Mouse (Mus musculus) limb, embryonic 11.5 days (tissue): ENCODE results near the gene Katnal1. TPM values are rescaled to one million over a fixed set of nuclear protein-coding genes. Genes with fewer than 3 reads are reported as not detected.

ENCODE experiments used
- ATAC-seq: fragments of 200-750 bp; cut with Nextera tagmentation; 2 replicates; pipeline ENCODE4 v1.8.0; 2017; ENCODE audit warnings: low read depth; ENCODE audit not compliant: insufficient number of reproducible peaks, low FRiP score, low TSS enrichment
- DNase-seq: peaks from one replicate; pipeline ENCODE4 v3.0.0-alpha.2; 2015; ENCODE audit warnings: low spot score
- H3K27ac ChIP-seq: fragments of 300-500 bp; sonication (generic); replicated peaks from 2 replicates; pipeline ENCODE4 v1.5.1; 2014; ENCODE audit warnings: low read depth, mild to moderate bottlenecking, low read length
- H3K27me3 ChIP-seq: fragments of 300-500 bp; sonication (generic); 2 replicates; pipeline ENCODE4 v1.6.1; 2014; ENCODE audit warnings: mild to moderate bottlenecking, low read length, mixed read lengths; ENCODE audit not compliant: control insufficient read depth, insufficient read depth
- H3K36me3 ChIP-seq: fragments of 300-500 bp; sonication (generic); 2 replicates; pipeline ENCODE4 v1.6.1; 2014; ENCODE audit warnings: mild to moderate bottlenecking, low read length, moderate library complexity, mixed read lengths; ENCODE audit not compliant: control insufficient read depth, insufficient read depth
- H3K4me1 ChIP-seq: fragments of 300-500 bp; sonication (generic); 2 replicates; pipeline ENCODE4 v1.6.1; 2014; ENCODE audit warnings: low read length, mixed read lengths; ENCODE audit not compliant: control insufficient read depth, insufficient read depth
- H3K4me2 ChIP-seq: fragments of 300-500 bp; sonication (generic); 2 replicates; pipeline ENCODE4 v1.6.1; 2014; ENCODE audit warnings: low read depth, mild to moderate bottlenecking, moderate library complexity; ENCODE audit not compliant: severe bottlenecking
- H3K4me3 ChIP-seq: fragments of 300-500 bp; sonication (generic); 2 replicates; pipeline ENCODE4 v1.5.1; 2014; ENCODE audit warnings: low read depth, low read length
- H3K9ac ChIP-seq: fragments of 300-500 bp; sonication (generic); 2 replicates; pipeline ENCODE4 v1.6.1; 2014; ENCODE audit warnings: mild to moderate bottlenecking, low read length
- H3K9me3 ChIP-seq: fragments of 300-500 bp; sonication (generic); 2 replicates; pipeline ENCODE4 v1.6.1; 2016; ENCODE audit warnings: low read length; ENCODE audit not compliant: control insufficient read depth
- WGBS: fragments of 180-500 bp; shearing (Covaris S2); extraction: QIAGEN DNeasy Blood & Tissue Kit; methylation state at CpG from one replicate; pipeline ENCODE4 v1.1.7; 2014; 5-methylcytosine and 5-hydroxymethylcytosine counted together
- polyA plus RNA-seq: library from polyadenylated mRNA; unstranded; fragments of >200 nt; fragmentation: Nextera tagmentation; extraction: Ambion mirVana; gene quantifications from 2 replicates; pipeline ENCODE4 v1.2.1, GENCODE M21; 2014

The Katnal1 gene
- polyA plus RNA-seq, 1 experiment from 2014 or later: 24.2 TPM

- Histone ChIP-seq H3K27ac (peak overlapping the region; percentile 49), H3K4me2 (no peak overlapping the region), H3K9me3 (no peaks in the 10 kb centered on the region), H3K4me1 (no peaks in the 10 kb centered on the region), H3K4me3 (no peak overlapping the region), H3K27me3 (no peaks in the 10 kb centered on the region), H3K36me3 (no peaks in the 10 kb centered on the region), H3K9ac (no peak overlapping the region)
- DNase-seq (peak; percentile 65), ATAC-seq (peak; percentile 75)
- WGBS: 20% methylated on average over 15 of the region's 15 CpGs
Observed at GRCm38 (mm10) chr5:148950064-148950463, 20.9 kb upstream of the Katnal1 start.

- DNase-seq: no peak
- Histone ChIP-seq H3K9ac (no peak overlapping the region), H3K4me3 (no peak overlapping the region), H3K27ac (no peak overlapping the region), H3K9me3 (no peaks in the 10 kb centered on the region), H3K36me3 (no peaks in the 10 kb centered on the region), H3K27me3 (no peaks in the 10 kb centered on the region), H3K4me1 (peaks cover 4% of the 10 kb centered on the region; the same call in 1 of the 2 replicates), H3K4me2 (no peak overlapping the region)
- no peak for ATAC-seq
- WGBS: 59% methylated on average over 9 of the region's 9 CpGs
Observed at GRCm38 (mm10) chr5:148948577-148948976, 19.5 kb upstream of the Katnal1 start.

- ATAC-seq (no peak), DNase-seq (no peak)
- no peaks in the 10 kb centered on the region for H3K36me3 ChIP-seq
- H3K4me2 ChIP-seq: no peak overlapping the region
- no peaks in the 10 kb centered on the region for H3K27me3 ChIP-seq
- 71% methylated on average over 4 of the region's 4 CpGs for WGBS
- no peak overlapping the region for H3K4me3 ChIP-seq
- no peak overlapping the region for H3K27ac ChIP-seq
- peaks cover 4% of the 10 kb centered on the region; the same call in 1 of the 2 replicates for H3K4me1 ChIP-seq
- no peak overlapping the region for H3K9ac ChIP-seq
- H3K9me3 ChIP-seq: no peaks in the 10 kb centered on the region
Observed at GRCm38 (mm10) chr5:148947412-148947811, 18.3 kb upstream of the Katnal1 start.

- H3K4me1 ChIP-seq: peaks cover 4% of the 10 kb centered on the region; the same call in 1 of the 2 replicates
- ATAC-seq (no peak), DNase-seq (peak; percentile 57)
- 82% methylated on average over 5 of the region's 5 CpGs for WGBS
- H3K9ac ChIP-seq: no peak overlapping the region
- no peaks in the 10 kb centered on the region for H3K27me3 ChIP-seq
- H3K4me3 ChIP-seq: no peak overlapping the region
- no peak overlapping the region for H3K4me2 ChIP-seq
- H3K27ac ChIP-seq: no peak overlapping the region
- H3K9me3 ChIP-seq: no peaks in the 10 kb centered on the region
- H3K36me3 ChIP-seq: no peaks in the 10 kb centered on the region
Observed at GRCm38 (mm10) chr5:148946787-148947186, 17.7 kb upstream of the Katnal1 start.

- DNase-seq: no peak
- no peak overlapping the region for H3K9ac ChIP-seq
- peaks cover 4% of the 10 kb centered on the region; the same call in 1 of the 2 replicates for H3K4me1 ChIP-seq
- H3K4me2 ChIP-seq: no peak overlapping the region
- no peaks in the 10 kb centered on the region for H3K27me3 ChIP-seq
- no peak overlapping the region for H3K27ac ChIP-seq
- 90% methylated on average over 2 of the region's 2 CpGs for WGBS
- no peaks in the 10 kb centered on the region for H3K36me3 ChIP-seq
- no peak overlapping the region for H3K4me3 ChIP-seq
- H3K9me3 ChIP-seq: no peaks in the 10 kb centered on the region
- ATAC-seq: no peak
Observed at GRCm38 (mm10) chr5:148945735-148946134, 16.6 kb upstream of the Katnal1 start.

GRCm38 (mm10) chr5:148944024-148944423 lies 14.9 kb upstream of the Katnal1 start:
- H3K4me2 ChIP-seq: no peak overlapping the region
- WGBS: 23% methylated on average over 8 of the region's 8 CpGs
- no peak for DNase-seq
- peak overlapping the region; percentile 44; the same call in 1 of the 2 replicates for H3K9ac ChIP-seq
- no peak overlapping the region for H3K4me3 ChIP-seq
- no peak for ATAC-seq
- H3K4me1 ChIP-seq: peaks cover 10% of the 10 kb centered on the region; the same call in 1 of the 2 replicates
- no peaks in the 10 kb centered on the region for H3K27me3 ChIP-seq
- H3K36me3 ChIP-seq: no peaks in the 10 kb centered on the region
- H3K9me3 ChIP-seq: no peaks in the 10 kb centered on the region
- no peak overlapping the region; the same call in 1 of the 2 replicates for H3K27ac ChIP-seq

GRCm38 (mm10) chr5:148943444-148943843 lies 14.3 kb upstream of the Katnal1 start:
- H3K4me1 ChIP-seq: peaks cover 10% of the 10 kb centered on the region; the same call in 1 of the 2 replicates
- no peak overlapping the region for H3K4me2 ChIP-seq
- ATAC-seq: no peak
- H3K9me3 ChIP-seq: no peaks in the 10 kb centered on the region
- no peak for DNase-seq
- H3K27me3 ChIP-seq: no peaks in the 10 kb centered on the region
- no peak overlapping the region for H3K4me3 ChIP-seq
- WGBS: 92% methylated on average over 10 of the region's 10 CpGs
- no peak overlapping the region; the same call in 1 of the 2 replicates for H3K27ac ChIP-seq
- H3K36me3 ChIP-seq: no peaks in the 10 kb centered on the region
- H3K9ac ChIP-seq: no peak overlapping the region

GRCm38 (mm10) chr5:148942957-148943356 lies 13.8 kb upstream of the Katnal1 start:
- no peak overlapping the region for H3K4me3 ChIP-seq
- H3K27me3 ChIP-seq: no peaks in the 10 kb centered on the region
- no peak overlapping the region for H3K4me2 ChIP-seq
- H3K27ac ChIP-seq: no peak overlapping the region
- no peaks in the 10 kb centered on the region for H3K9me3 ChIP-seq
- no peaks in the 10 kb centered on the region for H3K36me3 ChIP-seq
- no peak overlapping the region for H3K9ac ChIP-seq
- ATAC-seq (no peak), DNase-seq (no peak)
- peaks cover 10% of the 10 kb centered on the region; the same call in 1 of the 2 replicates for H3K4me1 ChIP-seq
- WGBS: 79% methylated on average over 11 of the region's 11 CpGs

GRCm38 (mm10) chr5:148942305-148942704 lies 13.2 kb upstream of the Katnal1 start:
- peaks cover 10% of the 10 kb centered on the region; the same call in 1 of the 2 replicates for H3K4me1 ChIP-seq
- no peaks in the 10 kb centered on the region for H3K27me3 ChIP-seq
- no peak overlapping the region for H3K27ac ChIP-seq
- H3K9me3 ChIP-seq: no peaks in the 10 kb centered on the region
- H3K36me3 ChIP-seq: no peaks in the 10 kb centered on the region
- H3K4me2 ChIP-seq: no peak overlapping the region
- H3K9ac ChIP-seq: no peak overlapping the region
- no peak overlapping the region for H3K4me3 ChIP-seq
- WGBS: 92% methylated on average over 6 of the region's 6 CpGs
- ATAC-seq (no peak), DNase-seq (no peak)
